Mouse (Mus musculus) MEL (cell line): ENCODE measurements at regions not wholly inside any gene's neighbourhood (a gene's known extent, or its start where the extent isn't known, plus 50 kb on each side); places are given as distances from the start of the nearest gene placed in this dataset.

Source experiments
- CTCF ChIP-seq, 3 experiments: IDR thresholded peaks in 2 of 3; conservative IDR thresholded peaks in 1 of 3; 2 replicates each; pipeline ENCODE4 v1.5.1; 2011 to 2012; ENCODE audit warnings: low read length in 3 of 3, low read depth in 2 of 3, mild to moderate bottlenecking in 2 of 3, improper control_type of control experiment in 1 of 3, inconsistent platforms in 1 of 3, mixed read lengths in 1 of 3, moderate library complexity in 1 of 3; ENCODE audit not compliant: control insufficient read depth in 1 of 3, insufficient read depth in 1 of 3, poor library complexity in 1 of 3, severe bottlenecking in 1 of 3
- ETS1 ChIP-seq: IDR thresholded peaks from 2 replicates; pipeline ENCODE4 v1.6.1; 2012; ENCODE audit warnings: low read depth, mild to moderate bottlenecking, inconsistent platforms, low read length, improper control_type of control experiment, moderate library complexity
- MAFK ChIP-seq: IDR thresholded peaks from 2 replicates; pipeline ENCODE4 v1.6.1; 2011; ENCODE audit warnings: low read depth, mild to moderate bottlenecking, low read length, improper control_type of control experiment, borderline replicate concordance
- USF1 ChIP-seq: IDR thresholded peaks from 2 replicates; pipeline ENCODE4 v1.6.1; 2014; ENCODE audit warnings: low read depth, mild to moderate bottlenecking, inconsistent platforms, low read length, improper control_type of control experiment, moderate library complexity
- ZC3H11A ChIP-seq: IDR thresholded peaks from 2 replicates; pipeline ENCODE4 v1.6.1; 2012; ENCODE audit warnings: low read depth, mild to moderate bottlenecking, inconsistent platforms, low read length, improper control_type of control experiment
- ZNF384 ChIP-seq: IDR thresholded peaks from 2 replicates; pipeline ENCODE4 v1.6.1; 2012; ENCODE audit warnings: low read depth, mild to moderate bottlenecking, inconsistent platforms, low read length, improper control_type of control experiment

- TF ChIP-seq CTCF (IDR thresholded peaks at IDR 0.05 in 2 of 3, conservative IDR thresholded peaks at IDR 0.05 in 1 of 3; ENCODE audit: control insufficient read depth in 1 of 3, insufficient read depth in 1 of 3, low read depth in 2 of 3, low read length in 3 of 3, poor library complexity in 1 of 3, severe bottlenecking in 1 of 3) (no peak), USF1 (no peak), ZNF384 (no peak), ETS1 (no peak), ZC3H11A (no peak), MAFK (no peak)
These were observed 50.3 kb upstream of the Mapk10 start for GRCm38 (mm10) chr5:103261406-103261805.
